Mouse (Mus musculus): ENCODE measurements around the gene Gm21954. TPM values are rescaled to one million over a fixed set of nuclear protein-coding genes. Genes with fewer than 3 reads are reported as not detected.
A peak's percentile ranks its signal among the peaks of the same experiment; 100 is the strongest.

The Gm21954 gene
- polyA plus RNA-seq, 1 experiment from 2014 or later: not detected

DNA sequence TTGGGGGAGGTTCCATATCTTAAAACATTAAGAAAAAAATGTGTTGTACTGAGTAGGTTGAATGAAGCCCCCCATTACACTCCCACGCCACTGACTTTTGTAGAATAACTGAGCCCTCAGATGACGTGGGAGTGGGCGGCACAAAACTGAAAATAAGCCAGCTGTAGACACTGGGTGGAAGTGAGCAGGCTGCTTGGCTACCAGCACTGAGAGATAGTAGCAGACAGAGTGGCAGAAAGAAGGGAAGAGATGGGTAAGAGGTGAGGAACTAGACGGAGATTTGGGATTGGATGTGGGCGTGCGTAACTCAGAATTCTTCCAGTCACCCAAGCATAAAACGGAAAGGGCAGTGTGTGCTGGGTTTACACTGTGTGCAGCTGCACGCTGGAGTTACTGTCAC, 6.2 kb downstream of the Gm21954 start:
- no peak for DNase-seq (ENCODE audit: low spot score)
- Histone ChIP-seq H3K9me3 (replicated peaks; ENCODE audit: low read length) (no peaks in the 10 kb centered on the region), H3K4me1 (replicated peaks; ENCODE audit: insufficient read depth, low read length) (no peaks in the 10 kb centered on the region), H3K27me3 (ENCODE audit: insufficient read depth, low read length) (no peaks in the 10 kb centered on the region), H3K4me2 (ENCODE audit: low read length) (peak overlapping the region; percentile 9), H3K27ac (no peak overlapping the region), H3K4me3 (replicated peaks; ENCODE audit: low read depth, low read length) (no peak overlapping the region), H3K36me3 (ENCODE audit: insufficient read depth, low read length) (no peaks in the 10 kb centered on the region), H3K9ac (ENCODE audit: low read depth, low read length) (no peak overlapping the region)
- WGBS: 47% methylated on average over 8 of the region's 8 CpGs
- no peak for TF ChIP-seq CTCF (IDR thresholded peaks at IDR 0.05; ENCODE audit: low read depth)
- ATAC-seq (replicated peaks; ENCODE audit: low FRiP score, low read depth): 0 out of 2 replicates have a peak, but pooled peaks have one; percentile 25

- H3K27me3 ChIP-seq (ENCODE audit: insufficient read depth, low read length): no peaks in the 10 kb centered on the region
- no peak overlapping the region for H3K27ac ChIP-seq
- H3K9ac ChIP-seq (ENCODE audit: low read depth, low read length): no peak overlapping the region
- no peak overlapping the region for H3K4me2 ChIP-seq (ENCODE audit: low read length)
- H3K9me3 ChIP-seq (replicated peaks; ENCODE audit: low read length): no peaks in the 10 kb centered on the region
- TF ChIP-seq CTCF (IDR thresholded peaks at IDR 0.05; ENCODE audit: low read depth): no peak
- whole genome bisulfite sequencing: 78% methylated on average over 3 of the region's 3 CpGs
- ATAC-seq (replicated peaks; ENCODE audit: low FRiP score, low read depth): no peak
- H3K4me3 ChIP-seq (replicated peaks; ENCODE audit: low read depth, low read length): no peak overlapping the region
- no peaks in the 10 kb centered on the region for H3K4me1 ChIP-seq (replicated peaks; ENCODE audit: insufficient read depth, low read length)
- no peaks in the 10 kb centered on the region for H3K36me3 ChIP-seq (ENCODE audit: insufficient read depth, low read length)
- DNase-seq (ENCODE audit: low spot score): no peak
Observed at GRCm38 (mm10) chr3:55464226-55464625, 7.8 kb downstream of the Gm21954 start.

DNA sequence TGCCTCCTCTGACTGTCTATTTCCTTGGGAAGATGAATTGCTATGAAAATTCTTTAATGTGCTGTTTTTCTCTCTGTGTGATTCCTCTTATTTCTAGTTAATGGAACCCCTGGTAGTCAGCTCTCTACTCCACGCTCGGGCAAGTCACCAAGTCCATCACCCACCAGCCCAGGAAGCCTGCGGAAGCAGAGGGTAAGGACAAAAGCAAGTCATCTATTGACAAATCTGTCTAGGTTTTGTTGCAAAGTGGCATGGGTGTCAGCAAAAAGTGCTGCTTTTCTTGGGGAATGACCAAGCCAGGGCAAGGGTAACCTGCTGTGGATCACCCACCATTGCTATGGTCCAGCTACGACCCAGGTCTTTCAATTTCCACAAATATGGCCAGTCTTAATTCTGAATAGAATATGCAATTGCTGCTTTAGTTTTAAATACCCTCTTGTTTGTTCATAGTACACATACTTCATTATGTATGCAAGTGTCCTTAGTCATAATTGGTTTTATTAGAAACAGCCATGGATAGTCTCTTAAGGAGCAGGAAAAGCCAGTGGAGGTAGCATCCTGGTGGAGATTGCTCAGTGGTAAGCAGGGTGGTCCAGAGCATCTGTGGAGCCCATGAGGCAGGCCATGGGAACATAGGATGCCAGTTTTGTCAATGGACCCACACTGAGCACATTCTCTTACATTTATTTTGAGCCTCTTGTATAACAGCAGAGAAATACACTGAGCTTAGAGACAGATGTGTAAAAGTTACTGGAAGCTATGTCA, 8.9 kb downstream of the Gm21954 start:
- no peak for DNase-seq (ENCODE audit: low spot score)
- no peak for ATAC-seq (replicated peaks; ENCODE audit: low FRiP score, low read depth)
- Histone ChIP-seq H3K9ac (ENCODE audit: low read depth, low read length) (no peak overlapping the region), H3K36me3 (ENCODE audit: insufficient read depth, low read length) (no peaks in the 10 kb centered on the region), H3K4me1 (replicated peaks; ENCODE audit: insufficient read depth, low read length) (no peaks in the 10 kb centered on the region), H3K9me3 (replicated peaks; ENCODE audit: low read length) (no peaks in the 10 kb centered on the region), H3K27me3 (ENCODE audit: insufficient read depth, low read length) (no peaks in the 10 kb centered on the region), H3K27ac (no peak overlapping the region), H3K4me2 (ENCODE audit: low read length) (no peak overlapping the region), H3K4me3 (replicated peaks; ENCODE audit: low read depth, low read length) (no peak overlapping the region)
- no peak for TF ChIP-seq CTCF (IDR thresholded peaks at IDR 0.05; ENCODE audit: low read depth)
- WGBS: 97% methylated on average over 4 of the region's 4 CpGs

DNA sequence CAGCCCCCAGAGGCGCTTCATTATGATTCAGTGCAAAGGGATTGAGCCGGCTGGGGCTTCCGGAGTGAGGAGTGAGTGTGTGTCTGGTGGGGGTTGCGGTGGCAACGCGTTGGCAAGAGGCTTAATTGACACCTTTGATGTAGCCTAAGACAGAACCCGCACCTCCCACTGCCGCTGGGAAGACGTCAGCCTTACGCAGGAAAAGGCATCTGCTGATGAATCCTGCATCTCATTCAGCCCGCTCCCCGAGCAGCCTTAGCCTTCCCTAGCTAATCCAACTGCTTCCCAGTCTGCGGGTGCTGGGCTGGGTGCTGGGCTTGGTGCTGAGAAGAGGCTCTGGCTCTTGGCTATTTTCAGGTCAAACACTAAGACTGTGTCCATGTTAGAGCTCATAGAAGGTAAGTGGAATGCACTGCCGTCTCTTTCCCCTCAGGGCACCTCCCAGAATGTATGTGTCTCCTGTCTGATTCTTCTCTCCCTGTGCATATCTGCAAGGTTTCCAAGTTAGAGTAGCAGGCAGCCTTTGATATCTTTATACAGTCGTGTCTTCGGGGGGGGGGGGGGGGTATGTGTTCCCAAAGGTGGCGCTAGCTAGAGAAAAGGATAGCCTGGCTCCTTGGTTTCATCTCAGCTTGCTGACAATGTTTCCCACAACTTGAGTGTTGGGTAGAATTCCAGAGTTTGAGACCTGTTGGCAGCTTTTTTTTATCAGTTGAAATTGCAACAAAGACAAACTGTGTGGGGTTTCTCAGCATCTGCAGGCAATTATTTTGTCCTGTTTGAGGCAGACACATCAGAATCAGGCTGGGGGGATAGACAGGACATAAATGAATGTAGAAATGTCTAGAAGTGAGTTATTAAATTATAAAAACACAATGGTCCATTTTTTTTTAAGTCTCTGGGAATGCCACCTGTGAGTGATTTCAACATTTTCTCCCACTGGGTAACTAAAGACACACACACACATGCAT, 10.0 kb downstream of the Gm21954 start:
- H3K27me3 ChIP-seq (ENCODE audit: insufficient read depth, low read length): no peaks in the 10 kb centered on the region
- DNase-seq (ENCODE audit: low spot score): peak; percentile 47
- TF ChIP-seq CTCF (IDR thresholded peaks at IDR 0.05; ENCODE audit: low read depth): no peak
- H3K4me1 ChIP-seq (replicated peaks; ENCODE audit: insufficient read depth, low read length): no peaks in the 10 kb centered on the region
- peak overlapping the region; percentile 14; the same call in 1 of the 2 replicates for H3K4me3 ChIP-seq (replicated peaks; ENCODE audit: low read depth, low read length)
- H3K27ac ChIP-seq: no peak overlapping the region
- 3% methylated on average over 17 of the region's 17 CpGs for whole genome bisulfite sequencing
- H3K4me2 ChIP-seq (ENCODE audit: low read length): peak overlapping the region; percentile 62
- no peak overlapping the region for H3K9ac ChIP-seq (ENCODE audit: low read depth, low read length)
- no peaks in the 10 kb centered on the region for H3K9me3 ChIP-seq (replicated peaks; ENCODE audit: low read length)
- no peaks in the 10 kb centered on the region for H3K36me3 ChIP-seq (ENCODE audit: insufficient read depth, low read length)
- peak; percentile 49; the same call in 1 of the 2 replicates for ATAC-seq (replicated peaks; ENCODE audit: low FRiP score, low read depth)

GRCm38 (mm10) chr3:55461092-55461491, 10.9 kb downstream of the Gm21954 start:
- no peaks in the 10 kb centered on the region for H3K4me1 ChIP-seq (replicated peaks; ENCODE audit: insufficient read depth, low read length)
- no peaks in the 10 kb centered on the region for H3K9me3 ChIP-seq (replicated peaks; ENCODE audit: low read length)
- no peaks in the 10 kb centered on the region for H3K36me3 ChIP-seq (ENCODE audit: insufficient read depth, low read length)
- H3K9ac ChIP-seq (ENCODE audit: low read depth, low read length): no peak overlapping the region
- ATAC-seq (replicated peaks; ENCODE audit: low FRiP score, low read depth) (no peak), DNase-seq (ENCODE audit: low spot score) (no peak)
- H3K27me3 ChIP-seq (ENCODE audit: insufficient read depth, low read length): no peaks in the 10 kb centered on the region
- H3K27ac ChIP-seq: no peak overlapping the region
- H3K4me3 ChIP-seq (replicated peaks; ENCODE audit: low read depth, low read length): no peak overlapping the region
- TF ChIP-seq CTCF (IDR thresholded peaks at IDR 0.05; ENCODE audit: low read depth): no peak
- no peak overlapping the region for H3K4me2 ChIP-seq (ENCODE audit: low read length)
- 68% methylated on average over 3 of the region's 3 CpGs for WGBS

DNA sequence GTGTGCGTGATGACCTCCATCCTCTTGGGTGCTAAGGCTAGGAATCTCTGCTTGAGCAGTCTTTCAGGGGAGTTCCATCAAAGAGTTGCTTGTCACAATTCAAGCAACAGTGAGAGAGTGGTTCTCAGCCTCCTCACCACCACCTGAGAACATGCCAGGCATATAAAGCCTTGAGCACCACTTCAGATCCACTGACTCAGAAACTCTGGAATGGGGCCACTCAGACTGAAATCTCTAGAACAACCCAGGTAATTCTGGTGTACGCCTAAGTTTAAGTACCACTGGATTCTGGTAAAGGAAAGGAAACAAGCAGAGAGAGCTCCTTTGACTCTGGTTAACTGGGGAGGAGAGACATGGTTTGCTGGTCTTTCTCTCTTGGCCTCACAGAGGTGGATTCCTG, 19.5 kb downstream of the Gm21954 start:
- H3K36me3 ChIP-seq (ENCODE audit: insufficient read depth, low read length): no peaks in the 10 kb centered on the region
- no peaks in the 10 kb centered on the region for H3K4me1 ChIP-seq (replicated peaks; ENCODE audit: insufficient read depth, low read length)
- no peak overlapping the region for H3K27ac ChIP-seq
- TF ChIP-seq CTCF (IDR thresholded peaks at IDR 0.05; ENCODE audit: low read depth): no peak
- DNase-seq (ENCODE audit: low spot score) (no peak), ATAC-seq (replicated peaks; ENCODE audit: low FRiP score, low read depth) (no peak)
- no peak overlapping the region for H3K4me3 ChIP-seq (replicated peaks; ENCODE audit: low read depth, low read length)
- H3K9ac ChIP-seq (ENCODE audit: low read depth, low read length): no peak overlapping the region
- H3K9me3 ChIP-seq (replicated peaks; ENCODE audit: low read length): no peaks in the 10 kb centered on the region
- 88% methylated on average over 2 of the region's 2 CpGs for WGBS
- no peak overlapping the region for H3K4me2 ChIP-seq (ENCODE audit: low read length)
- H3K27me3 ChIP-seq (ENCODE audit: insufficient read depth, low read length): no peaks in the 10 kb centered on the region
